Mouse (Mus musculus) neural tube, embryonic 10.5 days (tissue): Measurements from ENCODE around the gene Hps3.
"Not testable (repeated sequence)": the region's sequence is repeated elsewhere in the genome, so short reads cannot be mapped to it uniquely, and the experiment has no call there.

Experiments
- DNase-seq: peaks from one replicate; pipeline ENCODE4 v3.0.0-alpha.2; 2017; ENCODE audit warnings: low spot score; ENCODE audit errors: extremely low spot score

Hps3 gene

DNA sequence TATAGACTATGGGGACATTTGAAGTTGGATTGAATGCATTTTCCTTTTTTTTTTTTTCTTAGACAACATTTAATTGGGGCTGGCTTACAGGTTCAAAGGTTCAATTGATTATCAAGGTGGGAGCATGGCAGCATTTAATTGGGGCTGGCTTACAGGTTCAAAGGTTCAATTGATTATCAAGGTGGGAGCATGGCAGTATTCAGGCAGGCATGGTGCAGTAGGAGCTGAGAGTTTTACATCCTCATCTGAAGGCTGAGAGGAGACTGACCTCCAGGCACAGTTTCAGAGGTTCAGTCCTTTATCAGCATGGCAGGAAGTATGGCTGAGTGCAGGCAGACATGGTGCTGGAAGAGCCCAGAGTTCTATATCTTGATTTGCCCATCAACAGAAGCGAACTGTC, 85.7 kb downstream of the Hps3 start:
- not testable (repeated sequence) for DNase-seq

DNA sequence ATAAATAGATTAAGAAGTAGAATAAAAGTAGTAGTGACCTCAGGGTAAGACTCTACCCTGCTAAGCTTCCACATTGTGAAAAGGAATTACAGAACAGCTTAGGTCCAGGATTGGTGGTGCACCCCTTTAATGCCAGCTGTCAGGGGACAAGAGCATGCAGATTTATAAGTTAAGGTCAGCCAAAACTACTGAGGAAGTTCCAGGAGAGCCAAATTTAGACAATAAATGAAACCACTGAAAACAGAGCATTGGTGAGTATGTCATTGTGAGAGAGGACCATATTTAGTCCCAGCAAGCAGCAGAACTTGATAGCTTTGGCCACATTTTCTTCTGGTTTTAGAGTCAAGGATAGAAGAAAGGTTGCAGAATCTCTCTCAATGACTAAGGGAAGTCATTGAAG, 86.6 kb downstream of the Hps3 start:
- no peak for DNase-seq
